ENCODE assay signal across 1 mouse cellular context in genomic region chr8:124020439-124021236, GRCm38 (mm10).
A peak's percentile ranks its signal among the peaks of the same experiment; 100 is the strongest.
TF ChIP-seq lines count a peak whose summit lies in the region.

No protein-coding gene starts in this region.

TF ChIP-seq in CH12.LX, 34 proteins besides CTCF, POLR2A, EP300 and RAD21 (continued from another document):
- TF ChIP-seq NRF1 (IDR thresholded peaks at IDR 0.05; ENCODE audit: low read depth, low read length) (peak; percentile 51), CHD1 (IDR thresholded peaks at IDR 0.05; ENCODE audit: low read depth, low read length) (no peak), ZNF384 (IDR thresholded peaks at IDR 0.05; ENCODE audit: low read depth, low read length) (no peak), IRF4 (IDR thresholded peaks at IDR 0.05; ENCODE audit: low read depth, low read length) (no peak), MAX (IDR thresholded peaks at IDR 0.05; ENCODE audit: low read length) (peak; percentile 67), RCOR1 (conservative IDR thresholded peaks at IDR 0.05; ENCODE audit: low read depth, low read length) (no peak), GABPA (IDR thresholded peaks at IDR 0.05; ENCODE audit: insufficient replicate concordance, low read depth, low read length) (no peak), MXI1 (IDR thresholded peaks at IDR 0.05; ENCODE audit: low read depth, low read length) (0 out of 2 replicates have a peak, but pooled peaks have one; percentile 42), E2F4 (IDR thresholded peaks at IDR 0.05; ENCODE audit: insufficient replicate concordance, low read depth, low read length) (no peak), MYC (IDR thresholded peaks at IDR 0.05; ENCODE audit: low read depth, low read length) (peak; percentile 62; the same call in 1 of the 2 replicates), USF1 (IDR thresholded peaks at IDR 0.05; ENCODE audit: low read depth, low read length) (no peak), PAX5 (IDR thresholded peaks at IDR 0.05; ENCODE audit: low read length) (no peak), HCFC1 (IDR thresholded peaks at IDR 0.05; ENCODE audit: low read depth, low read length) (no peak), USF2 (conservative IDR thresholded peaks at IDR 0.05; ENCODE audit: low read depth, low read length) (no peak), MAZ (IDR thresholded peaks at IDR 0.05; ENCODE audit: low read depth, low read length) (no peak), BHLHE40 (IDR thresholded peaks at IDR 0.05; ENCODE audit: low read depth, low read length) (peak; percentile 85), TBP (conservative IDR thresholded peaks at IDR 0.05; ENCODE audit: low read depth, low read length) (no peak; the same call in 1 of the 2 replicates), ZC3H11A (IDR thresholded peaks at IDR 0.05; ENCODE audit: low read depth, low read length) (no peak)
